Mouse (Mus musculus) granulocyte monocyte progenitor cell, adult 5-6 weeks (primary cell): ENCODE results near the gene Csdc2. TPM values are rescaled to one million over a fixed set of nuclear protein-coding genes. Genes with fewer than 3 reads are reported as not detected.
"Not testable (repeated sequence)": the region's sequence is repeated elsewhere in the genome, so short reads cannot be mapped to it uniquely, and the experiment has no call there.

Experiments used
- ATAC-seq: replicated peaks from 2 replicates; pipeline ENCODE4 v1.8.0; 2016; ENCODE audit warnings: mild to moderate bottlenecking, moderate TSS enrichment, inconsistent platforms; ENCODE audit not compliant: poor library complexity, severe bottlenecking
- total RNA-seq, 2 experiments: library from RNA; stranded (forward) in 1 of 2; stranded (reverse) in 1 of 2; fragments of 200-712, 200-1000 nt in 1 of 2; fragments of >200 nt in 1 of 2; fragmentation: Nextera tagmentation in 1 of 2; gene quantifications; 2 replicates each; pipeline ENCODE4 v1.2.3; 2014 to 2017

Csdc2 gene
- total RNA-seq, 2 experiments from 2014 or later = not detected

GRCm38 (mm10) chr15:81952310-81952709 is 15.8 kb downstream of the Csdc2 start:
- ATAC-seq = no peak

- ATAC-seq = no peak
Measured at GRCm38 (mm10) chr15:81954151-81954583, 17.6 kb downstream of the Csdc2 start.

DNA sequence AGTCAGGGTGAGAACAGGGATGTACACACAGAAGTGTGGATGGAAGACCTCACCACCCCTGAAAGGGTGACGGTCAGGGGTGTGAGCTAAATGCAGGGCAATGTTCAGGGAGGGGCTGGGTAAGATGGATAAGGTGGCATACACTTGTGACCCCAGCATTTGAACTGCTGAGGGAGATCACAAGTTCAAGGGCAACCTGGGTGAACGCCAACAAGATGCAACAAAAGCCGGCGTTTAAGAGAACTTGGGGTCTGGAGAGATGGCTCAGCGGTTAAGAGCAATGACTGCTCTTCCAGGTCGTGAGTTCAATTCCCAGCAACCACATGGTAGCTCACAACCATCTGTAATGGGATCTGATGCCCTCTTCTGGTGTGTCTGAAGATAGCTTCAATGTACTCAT is 18.2 kb downstream of the Csdc2 start:
- ATAC-seq = no peak

DNA sequence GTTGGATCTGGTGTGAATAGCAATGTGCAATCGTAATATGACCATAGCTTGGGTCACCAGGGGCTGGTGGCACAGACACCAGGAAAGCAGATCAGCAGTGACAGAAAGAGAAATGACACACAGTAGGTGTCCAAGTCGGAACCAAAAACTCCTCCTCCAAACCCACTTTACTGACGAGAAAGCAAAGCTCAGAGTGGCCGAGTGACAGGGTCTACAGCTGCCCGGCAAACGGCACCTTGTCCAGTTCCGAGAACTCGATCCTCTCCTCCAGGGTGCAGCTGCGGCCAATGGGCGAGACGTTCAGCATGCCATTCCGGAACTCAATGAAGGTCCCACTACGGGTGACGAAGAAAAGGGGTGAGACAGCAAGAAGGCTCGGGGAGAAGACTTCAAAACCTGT is 18.9 kb downstream of the Csdc2 start:
- no peak for ATAC-seq

GRCm38 (mm10) chr15:81956457-81956856 is 19.9 kb downstream of the Csdc2 start:
- peak; percentile 16; the same call in 1 of the 2 replicates for ATAC-seq

DNA sequence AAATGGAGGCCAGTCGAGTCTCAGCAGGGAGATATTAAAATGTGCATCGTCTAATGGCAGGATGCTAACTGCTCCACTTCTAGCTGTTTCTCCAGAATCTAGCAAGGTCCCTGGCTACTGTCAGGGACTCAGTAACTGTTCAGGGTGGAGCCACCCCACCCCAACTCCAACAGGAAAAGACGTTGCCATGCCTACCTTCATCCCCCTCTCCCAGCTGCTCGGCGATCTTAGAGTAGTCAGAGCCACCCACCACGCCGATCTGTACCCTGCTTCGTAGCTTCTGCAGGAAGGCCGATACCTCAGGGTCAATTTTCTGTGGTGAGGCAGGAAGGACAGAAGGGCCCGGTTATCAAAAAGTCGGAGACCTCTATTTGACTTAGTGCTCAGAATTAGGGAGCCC is 21.0 kb downstream of the Csdc2 start:
- ATAC-seq = no peak

- ATAC-seq = peak; percentile 23
Measured at GRCm38 (mm10) chr15:81958906-81959305, 22.3 kb downstream of the Csdc2 start.

- peak; percentile 97 for ATAC-seq
Measured at GRCm38 (mm10) chr15:81960171-81961077, 23.9 kb downstream of the Csdc2 start, which contains the start of gene Pmm1. TSS of gene Pmm1 (minus strand) at chr15:81960930.

- ATAC-seq = no peak
Measured at GRCm38 (mm10) chr15:81961078-81961451, 24.5 kb downstream of the Csdc2 start.

GRCm38 (mm10) chr15:81964262-81964661 is 27.7 kb downstream of the Csdc2 start:
- no peak for ATAC-seq

GRCm38 (mm10) chr15:81964980-81965545 is 28.5 kb downstream of the Csdc2 start:
- no peak for ATAC-seq

DNA sequence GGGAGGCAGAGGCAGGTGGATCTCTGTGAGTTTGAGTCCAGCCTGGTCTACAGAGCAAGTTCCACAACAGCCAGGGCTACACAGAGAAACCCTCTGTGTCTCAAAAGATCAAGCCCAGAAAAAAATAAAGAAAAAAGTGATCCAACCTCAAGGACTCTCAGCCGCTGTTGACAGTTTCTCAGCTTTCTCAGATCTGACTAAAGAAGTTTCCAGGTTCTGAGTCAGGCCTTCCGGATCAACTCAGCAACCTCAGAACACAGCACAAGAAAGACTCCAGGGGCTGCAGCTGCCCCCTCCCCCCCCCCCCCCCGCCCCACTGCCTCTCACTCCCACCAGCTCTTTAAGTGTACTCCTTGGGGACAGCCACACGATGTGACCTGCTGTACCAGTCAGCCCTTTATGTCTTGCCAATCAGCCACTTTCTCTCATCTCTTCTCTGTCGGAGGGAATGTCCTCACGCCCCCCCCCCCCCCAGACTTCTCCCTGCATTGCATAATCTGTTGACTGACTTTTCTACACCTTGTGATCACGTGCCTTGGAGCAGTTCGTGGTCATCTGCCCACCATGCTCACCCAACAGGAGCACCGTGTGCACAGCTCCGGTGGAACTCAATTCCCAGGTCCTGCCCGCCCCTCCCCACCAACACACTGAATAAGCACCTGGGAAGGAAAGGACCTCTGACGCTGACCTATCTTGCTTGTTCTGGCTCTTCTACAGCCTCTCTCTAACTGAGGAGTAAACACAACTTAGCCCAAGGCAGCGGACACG is 29.7 kb downstream of the Csdc2 start:
- ATAC-seq = no peak

- ATAC-seq = no peak
Measured at GRCm38 (mm10) chr15:81967821-81968220, 31.3 kb downstream of the Csdc2 start.

DNA sequence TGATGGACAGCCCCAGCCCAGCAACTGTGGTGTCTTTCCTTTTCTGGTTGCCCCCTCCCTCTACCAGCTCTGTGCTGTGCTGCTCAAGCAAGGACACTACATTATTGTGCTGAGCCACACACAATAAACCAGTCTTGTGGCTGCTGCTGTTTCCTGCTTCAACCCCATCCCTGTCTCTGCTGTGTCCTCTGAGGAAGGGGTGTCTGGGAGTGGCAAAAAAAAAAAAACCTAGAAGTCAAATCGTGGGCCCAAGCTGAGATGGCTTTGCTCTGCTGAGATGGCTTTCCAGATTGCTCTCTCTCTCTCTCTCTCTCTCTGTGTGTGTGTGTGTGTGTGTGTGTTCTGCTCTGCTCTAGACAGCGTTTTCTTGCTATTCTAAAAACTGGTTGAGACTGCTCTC is 31.9 kb downstream of the Csdc2 start:
- no peak for ATAC-seq

DNA sequence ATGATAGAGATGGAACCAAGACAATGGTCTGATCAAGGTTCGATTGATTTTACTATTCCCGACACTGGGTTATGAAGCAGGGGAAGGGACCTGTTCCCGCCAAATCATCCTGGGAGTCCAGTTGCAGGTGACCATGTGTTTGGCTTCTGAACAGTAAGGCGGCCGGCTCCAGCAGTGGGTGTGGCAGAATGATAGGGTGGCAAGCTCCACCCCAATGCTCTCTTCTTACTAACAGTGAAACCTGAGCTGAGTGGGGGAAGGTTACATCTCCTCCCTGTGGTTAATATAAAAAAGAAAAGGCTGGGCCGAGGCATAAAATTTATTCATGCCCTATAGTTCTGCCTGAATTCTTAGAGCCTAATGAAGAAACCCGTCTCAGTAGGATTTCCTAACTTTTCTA is 32.6 kb downstream of the Csdc2 start:
- no peak for ATAC-seq

GRCm38 (mm10) chr15:81969635-81970034 is 33.1 kb downstream of the Csdc2 start:
- not testable (repeated sequence) for ATAC-seq

DNA sequence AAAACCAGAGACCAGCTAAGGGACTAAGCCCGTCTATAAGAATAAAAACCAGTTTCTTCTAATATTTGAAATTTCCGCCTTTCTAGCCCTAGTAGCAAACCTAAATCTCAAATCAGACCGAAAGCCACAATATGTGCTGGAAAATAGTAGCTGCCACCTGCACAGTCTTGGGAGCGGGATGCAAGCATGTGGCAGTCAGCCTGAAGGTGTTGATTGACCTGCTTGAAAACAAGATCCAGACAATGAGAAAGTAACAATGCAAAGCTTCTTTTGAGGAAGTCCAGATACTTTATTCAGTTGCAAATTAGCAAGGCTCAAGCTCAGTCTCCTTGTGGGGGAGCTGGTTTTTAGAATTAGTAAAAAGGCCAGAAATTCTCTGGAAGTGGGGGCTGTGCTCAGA is 33.9 kb downstream of the Csdc2 start:
- not testable (repeated sequence) for ATAC-seq

DNA sequence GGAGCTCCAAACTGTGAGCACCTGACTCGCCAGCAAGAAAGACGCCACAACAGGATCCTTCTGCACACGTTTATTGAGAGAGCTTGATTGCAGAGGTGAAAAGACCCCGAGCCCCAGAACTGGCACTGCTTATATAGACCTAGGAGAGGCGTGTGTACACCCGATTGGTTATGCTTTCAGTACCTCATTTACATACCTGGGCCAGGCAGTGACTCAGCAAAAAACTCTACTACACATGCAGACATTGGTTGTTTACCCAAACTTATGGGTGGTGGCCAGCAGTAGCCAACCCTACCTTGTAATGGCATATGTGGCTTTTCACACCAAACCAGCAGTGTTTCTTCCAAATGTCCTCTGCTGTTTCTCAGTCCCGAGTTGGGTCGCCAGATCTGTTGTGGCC is 38.6 kb downstream of the Csdc2 start:
- not testable (repeated sequence) for ATAC-seq

GRCm38 (mm10) chr15:81980321-81980720 is 43.8 kb downstream of the Csdc2 start, which contains the start of gene 1700029P11Rik:
TSS of gene 1700029P11Rik (plus strand) at chr15:81980540.
- ATAC-seq = no peak

DNA sequence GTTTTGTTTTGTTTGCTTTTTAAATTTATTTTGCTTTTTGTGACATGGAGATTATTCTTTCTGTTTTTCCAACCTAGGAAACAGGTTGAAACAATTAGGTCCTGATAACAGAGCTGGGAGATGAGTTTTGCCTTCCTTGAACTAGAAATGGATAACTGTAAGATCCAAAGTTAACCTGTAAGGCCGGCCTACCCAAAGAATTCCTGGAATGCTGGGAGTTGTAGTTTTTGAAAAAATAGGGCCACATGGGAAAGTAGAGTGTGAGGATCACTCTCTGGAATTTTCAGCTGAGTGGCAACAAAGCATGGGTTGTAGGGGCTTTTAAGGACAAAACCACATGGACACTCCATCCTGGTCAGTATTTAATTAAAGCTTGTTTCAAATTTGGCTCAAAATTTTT is 45.6 kb downstream of the Csdc2 start:
- ATAC-seq = no peak
